Mouse (Mus musculus) mesoderm, embryonic 11.5 days (tissue): ENCODE results near the gene Pakap.
"Not testable (repeated sequence)": the region's sequence is repeated elsewhere in the genome, so short reads cannot be mapped to it uniquely, and the experiment has no call there.

Experiments used
- DNase-seq: peaks from one replicate; pipeline ENCODE4 v3.0.0-alpha.2; 2012; ENCODE audit warnings: low read depth, low spot score

Pakap gene

DNA sequence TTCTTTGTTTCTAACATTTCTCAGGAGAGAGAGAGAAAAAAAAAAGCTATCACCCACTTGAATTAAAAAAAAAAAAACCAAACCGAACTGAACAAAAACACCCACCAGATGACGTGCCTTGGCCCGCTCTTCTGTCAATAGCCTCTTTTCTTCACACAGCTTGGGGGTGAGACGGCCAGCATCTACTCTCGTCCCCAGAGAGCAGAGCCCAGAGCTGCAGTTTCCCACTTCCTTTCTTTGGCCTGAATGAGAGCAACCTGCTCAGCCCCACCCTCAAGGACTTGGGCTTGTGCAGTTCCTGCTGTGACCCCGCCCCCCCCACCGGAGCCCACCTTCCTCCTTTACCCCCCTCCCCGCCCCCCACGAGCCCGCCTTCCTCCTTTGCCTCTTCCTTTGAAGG, 299.5 kb downstream of the Pakap start:
- DNase-seq = no peak

DNA sequence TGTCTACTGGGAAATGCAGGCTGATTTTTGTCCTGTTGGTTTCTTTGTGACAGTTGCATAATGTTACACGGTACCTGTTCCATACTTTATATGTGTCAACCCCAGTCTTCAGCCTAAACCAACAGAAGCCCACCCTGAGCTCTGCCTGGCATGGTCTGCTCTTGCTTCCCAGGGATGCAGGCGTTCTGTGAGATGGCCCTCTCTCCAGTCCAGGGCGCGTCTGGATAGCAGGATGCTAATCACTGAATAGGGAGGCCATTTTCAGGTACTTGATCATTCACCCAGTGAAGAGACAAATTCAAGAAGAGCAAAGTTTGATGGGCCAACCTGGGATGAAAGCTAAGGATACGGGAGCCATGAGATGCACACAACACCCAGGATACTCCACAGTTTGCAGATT, 311.2 kb downstream of the Pakap start:
- no peak for DNase-seq

DNA sequence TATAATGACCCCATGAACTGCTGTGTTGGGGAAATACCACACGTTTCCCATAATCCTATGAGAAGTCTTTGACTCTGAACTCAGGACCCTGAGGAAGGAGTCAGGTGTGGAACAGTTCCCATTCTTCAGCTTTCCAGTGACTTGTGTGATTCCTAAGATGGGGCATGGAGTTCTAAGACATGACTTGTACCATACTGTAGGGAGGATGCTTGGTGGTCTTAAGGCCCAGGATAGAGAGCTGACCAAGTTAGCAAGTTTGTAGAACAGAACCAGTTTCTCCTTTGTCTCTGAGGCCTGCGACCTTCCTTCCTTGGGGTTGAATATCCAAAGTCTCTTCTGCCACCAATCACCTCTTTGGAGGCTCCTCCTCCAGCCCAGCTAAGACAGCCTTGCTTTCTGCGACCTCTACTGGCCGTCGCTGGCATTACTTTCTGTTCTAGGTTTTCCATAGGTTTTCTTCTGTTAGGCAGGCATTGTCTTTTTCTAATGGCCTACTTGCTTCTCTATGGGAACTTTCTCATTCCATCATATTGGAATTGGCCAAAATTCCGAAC, 311.9 kb downstream of the Pakap start:
- DNase-seq = peak; percentile 80

DNA sequence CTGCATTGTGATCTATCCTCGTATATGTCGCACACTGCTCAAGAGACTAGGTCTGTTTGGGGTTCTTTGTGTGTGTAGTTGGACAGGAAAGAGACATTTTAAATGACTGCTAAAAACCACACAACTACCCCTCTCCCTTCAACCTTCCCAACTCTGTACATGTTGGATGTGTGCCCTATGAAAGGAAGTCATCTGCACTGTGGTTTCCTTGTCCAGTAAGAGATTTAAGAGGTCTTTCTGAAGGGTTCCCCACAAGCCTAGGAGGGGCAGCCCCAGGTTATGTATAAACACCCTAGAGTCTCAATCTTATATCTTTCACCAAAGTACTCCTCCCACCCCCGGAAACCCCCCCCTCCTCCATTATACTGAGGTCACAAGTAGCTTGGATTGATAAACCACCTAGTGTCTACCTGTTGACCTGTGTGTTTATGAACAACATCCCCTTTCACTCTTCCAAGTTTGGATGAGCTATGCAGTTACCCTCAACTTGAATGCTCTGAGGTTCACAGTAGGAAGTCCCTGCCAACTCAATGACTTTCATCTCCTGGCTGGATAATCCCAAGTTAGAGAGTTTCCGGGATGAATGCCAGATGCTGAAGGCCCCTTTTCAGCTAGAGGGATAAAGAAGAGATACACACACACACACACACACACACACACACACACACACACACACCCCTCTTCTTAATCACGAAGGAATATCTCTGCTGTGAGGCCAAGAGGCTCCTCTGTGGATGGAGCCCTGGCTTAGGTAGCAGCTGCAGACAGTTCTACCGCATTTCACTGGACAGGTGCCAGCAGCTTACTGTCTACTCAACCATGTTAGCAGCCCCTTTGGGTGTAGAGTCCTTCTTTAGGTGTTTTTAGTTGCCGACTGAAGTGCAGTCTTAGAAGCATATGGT, 315.8 kb downstream of the Pakap start:
- DNase-seq = no peak

DNA sequence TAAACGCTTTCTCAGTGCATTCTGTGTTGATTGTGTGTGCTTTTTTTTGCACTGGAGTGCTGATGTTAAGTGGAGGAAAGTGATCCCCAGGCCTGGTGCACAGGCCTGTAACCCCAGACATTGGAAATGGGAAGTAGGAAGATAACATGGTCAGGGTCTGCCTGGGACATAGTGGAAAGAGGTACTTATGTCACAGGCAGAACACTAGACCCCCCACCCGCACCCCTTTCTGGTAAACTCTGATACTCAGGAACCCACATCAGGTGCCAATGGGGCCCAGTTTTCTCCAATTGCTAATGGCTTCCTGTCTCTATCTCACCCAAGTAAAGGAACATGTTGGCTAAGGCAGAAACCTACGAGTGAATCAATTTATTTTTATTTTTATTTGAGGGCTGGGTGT, 316.5 kb downstream of the Pakap start:
- DNase-seq = no peak

DNA sequence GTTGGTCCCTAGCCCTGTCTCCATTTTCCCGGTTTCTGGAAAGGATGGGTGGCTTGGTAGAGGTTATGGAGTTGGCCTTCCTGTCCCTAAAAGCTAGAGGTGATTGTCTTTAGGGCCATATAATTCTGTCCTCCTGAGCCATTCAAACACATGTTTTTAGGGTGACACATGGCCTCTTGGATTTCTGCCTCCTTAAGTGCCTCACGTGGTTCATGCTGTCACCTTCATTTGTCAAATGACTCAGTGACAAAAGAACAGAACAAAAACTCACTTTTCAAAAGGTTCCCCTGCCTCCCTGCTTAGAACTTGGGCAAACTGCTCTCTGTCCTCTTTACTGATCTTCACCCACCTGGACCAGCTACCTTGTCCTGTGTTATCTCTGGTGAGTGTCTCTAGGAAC, 317.2 kb downstream of the Pakap start:
- no peak for DNase-seq

DNA sequence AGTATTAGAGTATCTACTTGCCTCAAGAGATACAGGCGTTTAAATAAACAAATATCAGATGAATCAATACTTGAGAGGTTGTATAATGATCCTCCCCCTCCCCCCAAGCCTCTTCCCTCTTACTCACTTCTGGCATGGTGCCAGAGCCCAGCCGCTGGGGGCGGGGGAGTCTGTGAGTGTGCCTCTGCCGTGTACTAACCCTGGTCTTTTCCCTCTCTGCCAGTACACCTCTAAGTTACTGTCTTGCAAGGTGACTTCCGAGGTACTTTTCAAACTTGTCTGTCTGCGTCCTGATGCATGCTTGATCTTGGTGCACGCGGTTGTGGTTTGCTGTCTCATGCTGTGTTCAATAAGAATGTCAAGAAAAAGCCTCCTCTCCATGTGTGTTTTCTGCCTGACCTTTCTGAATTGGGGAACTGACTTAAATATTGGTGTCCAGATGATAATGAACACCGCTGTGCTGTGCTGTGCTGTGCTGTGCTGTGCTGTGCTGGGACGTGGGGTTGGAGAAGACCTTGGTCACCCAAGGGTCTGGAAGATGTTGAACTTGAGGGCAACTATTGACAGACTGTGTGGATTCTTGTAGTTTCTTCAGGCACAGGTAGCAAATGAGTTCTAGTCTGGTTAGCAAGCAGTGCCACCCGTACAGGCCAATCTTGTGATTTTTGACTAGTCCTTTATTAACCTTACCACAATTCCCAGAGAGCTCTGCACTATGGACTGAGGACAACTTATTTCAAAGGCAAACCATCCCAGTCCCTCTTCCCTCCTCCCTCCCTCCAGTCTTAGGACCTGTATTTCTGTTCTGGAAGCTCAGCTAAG, 318.3 kb downstream of the Pakap start:
- DNase-seq = no peak

DNA sequence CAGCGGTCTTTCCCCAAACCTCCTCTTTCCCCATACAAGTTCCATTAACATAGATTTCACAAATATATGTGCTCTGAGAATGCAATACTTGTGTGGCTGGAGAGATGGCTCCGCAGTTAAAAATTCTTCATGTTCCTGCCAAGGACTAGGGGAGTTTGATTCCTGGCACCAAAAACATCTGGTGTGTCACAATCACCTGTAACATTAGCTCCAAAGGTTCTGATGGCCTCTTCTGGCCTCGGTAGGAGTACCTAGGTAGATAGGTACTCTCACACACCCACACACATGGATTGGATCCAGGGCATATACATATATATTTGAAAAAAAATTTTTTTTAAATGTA, 318.9 kb downstream of the Pakap start:
- DNase-seq = no peak

DNA sequence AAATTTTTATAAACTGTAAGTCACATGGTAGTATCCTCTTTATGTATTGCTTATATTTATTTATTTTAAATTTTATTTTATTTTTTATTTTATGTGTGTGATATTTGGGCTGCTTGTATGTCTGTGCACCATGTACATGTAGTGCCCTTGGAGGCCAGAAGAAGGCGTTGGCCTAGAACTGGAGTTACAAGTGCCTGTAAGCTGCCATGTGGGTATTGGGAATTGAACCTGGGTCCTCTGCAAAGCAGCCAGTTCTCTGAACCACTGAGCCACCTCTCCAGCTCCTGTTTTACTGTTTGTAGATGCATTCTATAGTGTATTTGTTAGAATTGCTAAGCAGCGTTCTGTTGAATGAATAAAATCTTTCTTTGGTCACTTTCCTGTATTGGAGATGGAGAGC, 320.3 kb downstream of the Pakap start:
- DNase-seq = no peak

DNA sequence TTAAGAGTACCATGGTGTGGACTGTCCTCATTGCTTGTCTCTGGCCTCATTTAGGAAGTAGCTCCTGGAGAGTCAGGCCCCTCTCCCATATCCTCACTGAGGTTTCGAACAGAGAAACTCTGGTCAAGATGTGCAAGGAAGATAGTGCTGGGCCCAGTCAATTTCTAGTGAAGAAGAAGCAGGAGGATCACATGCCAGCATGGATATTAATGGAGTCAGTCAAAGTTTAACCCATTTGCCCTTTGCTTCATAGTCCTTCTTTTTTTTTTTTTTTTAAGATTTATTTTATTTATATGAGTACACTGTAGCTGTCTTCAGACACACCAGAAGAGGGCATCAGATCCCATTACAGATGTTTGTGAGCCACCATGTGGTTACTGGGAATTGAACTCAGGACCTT, 321.0 kb downstream of the Pakap start:
- not testable (repeated sequence) for DNase-seq

DNA sequence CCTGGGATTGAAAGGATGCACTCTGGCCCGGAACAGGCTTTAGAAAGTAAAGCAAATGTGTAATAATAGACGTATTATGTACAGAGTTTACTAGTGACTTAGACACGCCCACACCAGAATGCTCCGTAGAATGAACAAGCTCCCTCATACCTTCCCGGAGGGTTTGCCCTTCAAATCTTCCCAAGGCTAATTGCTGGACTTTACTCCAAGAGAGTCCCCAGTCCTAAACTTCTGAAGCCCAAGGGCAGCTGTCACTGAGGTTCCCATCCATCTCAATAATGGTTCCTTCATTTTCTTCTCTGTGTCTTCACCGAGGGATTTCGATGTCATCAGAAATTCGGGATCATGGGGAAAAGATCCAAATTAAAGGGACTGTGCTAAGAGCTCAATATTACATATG, 321.8 kb downstream of the Pakap start:
- no peak for DNase-seq

DNA sequence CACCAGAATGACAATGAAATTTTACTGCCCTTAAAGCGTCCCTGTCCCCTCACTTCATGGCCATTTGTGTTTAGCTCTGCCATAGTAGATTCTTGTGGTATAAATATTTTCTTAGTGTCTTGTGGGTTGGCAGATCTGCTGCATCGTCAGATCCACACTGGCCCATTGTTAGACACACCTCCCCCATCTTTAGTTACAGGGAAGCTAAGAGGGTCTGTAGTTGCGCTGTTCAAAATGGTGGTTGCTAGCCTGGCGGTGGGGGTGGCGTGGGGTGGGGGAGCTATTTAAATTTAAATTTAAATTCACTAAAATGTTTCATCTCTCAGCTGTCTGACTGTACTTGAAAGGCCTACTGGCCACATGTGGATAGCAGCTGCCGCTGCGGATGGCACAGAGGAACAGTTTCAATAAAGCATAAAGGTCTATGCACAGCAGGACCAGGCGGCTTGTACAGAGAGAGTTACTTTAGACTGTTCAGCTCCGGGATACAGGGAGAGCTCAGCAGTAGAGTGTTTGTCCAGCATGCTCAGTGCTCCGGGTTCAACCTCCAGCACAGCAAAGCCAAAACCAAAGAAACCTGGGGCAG, 324.1 kb downstream of the Pakap start:
- peak; percentile 43 for DNase-seq

DNA sequence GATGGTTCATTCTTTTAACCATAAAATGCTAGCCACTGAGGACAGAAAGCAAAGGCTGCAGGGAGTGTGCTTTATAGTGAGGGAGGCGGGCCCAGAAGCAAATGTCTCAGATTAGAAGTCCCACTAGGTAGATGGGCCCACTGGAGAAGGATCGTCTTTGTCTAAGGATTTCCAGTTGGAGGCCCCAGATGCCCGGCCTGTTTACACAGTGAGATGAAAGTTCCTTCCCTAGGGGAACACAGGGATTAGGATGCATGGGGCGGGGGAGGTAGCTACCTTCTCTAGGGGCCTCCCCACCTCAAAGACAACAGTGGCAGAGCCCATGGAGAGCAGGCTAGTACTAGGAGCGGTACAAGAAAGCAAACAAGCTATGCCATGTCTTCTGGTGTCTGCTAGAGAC, 327.2 kb downstream of the Pakap start:
- no peak for DNase-seq

DNA sequence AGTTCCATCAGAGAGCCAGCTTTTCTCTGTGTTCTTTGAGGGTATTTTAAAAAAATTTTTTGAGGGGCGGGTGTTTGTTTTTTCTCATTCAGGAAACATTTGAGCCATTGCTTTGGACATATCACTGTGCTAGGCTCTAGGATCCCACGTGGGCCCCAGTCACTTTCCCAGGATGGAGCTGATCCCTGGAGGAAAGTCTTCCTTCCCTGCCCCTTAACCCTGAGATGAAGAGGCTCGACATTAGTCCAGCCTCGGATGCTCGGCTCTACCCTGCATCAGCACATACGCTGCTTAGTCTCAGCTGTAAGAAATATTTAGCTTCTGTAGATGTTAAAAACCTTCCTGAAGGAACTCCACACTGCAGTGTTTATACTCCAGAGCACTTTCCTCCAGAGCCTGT, 327.9 kb downstream of the Pakap start:
- DNase-seq = no peak

DNA sequence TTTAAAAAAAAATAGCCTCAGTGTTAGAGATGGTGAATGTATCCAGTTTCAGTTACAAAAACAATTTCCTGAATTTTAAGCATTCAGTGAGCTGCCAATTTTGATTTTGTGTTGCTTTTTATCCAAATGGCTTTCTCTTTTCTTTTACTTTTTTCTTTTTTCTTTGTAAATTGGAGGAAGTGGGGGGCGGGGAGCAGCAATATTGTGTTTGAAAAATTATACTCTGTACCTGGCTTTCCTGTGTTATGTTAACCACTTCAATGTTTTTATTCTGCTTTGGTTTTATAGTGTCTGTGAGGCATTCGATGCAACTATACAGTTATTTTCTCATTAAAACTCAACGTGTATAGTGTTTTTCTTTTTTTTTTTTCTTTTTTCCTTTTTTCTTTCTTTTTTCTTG, 328.7 kb downstream of the Pakap start:
- no peak for DNase-seq

DNA sequence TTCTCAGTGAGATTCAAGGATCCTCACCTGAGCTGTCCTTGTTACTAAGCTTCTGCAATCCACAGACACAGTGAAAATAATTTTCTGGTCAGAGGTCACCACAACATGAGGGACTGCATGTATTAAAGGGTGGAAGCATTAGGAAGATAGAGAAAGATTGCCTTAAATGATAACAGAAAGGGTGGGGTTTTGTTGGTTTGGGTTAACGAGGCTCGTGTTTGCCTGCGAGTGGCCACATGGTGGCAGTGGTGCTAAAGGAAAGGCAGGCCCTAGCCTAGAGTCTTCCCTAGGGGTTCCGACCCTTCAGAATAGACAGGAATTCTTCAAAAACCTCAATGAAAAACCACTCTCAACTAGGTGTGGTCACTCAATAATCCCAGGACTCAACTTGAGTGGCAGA, 333.2 kb downstream of the Pakap start:
- no peak for DNase-seq

DNA sequence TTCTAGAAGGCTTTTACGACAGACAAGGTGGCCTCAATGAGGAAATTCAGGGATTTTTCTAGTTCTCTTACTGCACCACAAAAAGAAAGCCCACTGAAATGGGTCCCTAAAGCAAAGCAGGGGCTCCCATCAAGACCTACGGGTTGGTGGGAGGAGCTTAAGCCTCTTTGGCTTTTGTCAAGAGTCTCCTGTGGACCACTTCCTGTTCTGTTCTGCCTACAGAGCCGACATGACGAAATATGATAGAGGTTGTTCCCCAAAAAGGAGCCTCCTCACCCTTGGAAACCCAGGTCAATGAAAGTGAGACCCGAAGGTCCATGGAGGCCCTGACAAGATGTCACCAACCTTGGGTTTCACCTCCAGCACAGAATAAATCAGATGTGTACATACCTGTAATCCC, 334.6 kb downstream of the Pakap start:
- DNase-seq = no peak

DNA sequence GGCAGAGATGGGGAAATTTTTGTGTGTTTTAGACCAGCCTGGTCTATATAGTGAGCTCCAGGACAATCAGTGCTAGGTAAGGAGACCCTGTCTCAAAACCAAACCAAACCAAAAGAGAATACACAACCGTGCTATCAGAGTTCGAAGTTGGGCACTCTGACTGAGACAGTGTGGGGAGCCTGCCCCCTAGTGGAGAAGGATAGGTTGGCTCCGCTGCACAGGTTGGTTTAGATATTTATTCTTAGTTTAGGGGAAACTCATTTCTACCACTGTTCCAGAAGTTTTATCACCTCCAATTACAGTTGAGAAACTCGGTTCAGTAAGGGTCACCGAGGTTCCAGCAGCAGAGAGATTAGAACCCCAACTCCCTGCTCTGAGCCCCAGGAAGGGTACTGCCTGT, 336.2 kb downstream of the Pakap start:
- DNase-seq = peak; percentile 72

DNA sequence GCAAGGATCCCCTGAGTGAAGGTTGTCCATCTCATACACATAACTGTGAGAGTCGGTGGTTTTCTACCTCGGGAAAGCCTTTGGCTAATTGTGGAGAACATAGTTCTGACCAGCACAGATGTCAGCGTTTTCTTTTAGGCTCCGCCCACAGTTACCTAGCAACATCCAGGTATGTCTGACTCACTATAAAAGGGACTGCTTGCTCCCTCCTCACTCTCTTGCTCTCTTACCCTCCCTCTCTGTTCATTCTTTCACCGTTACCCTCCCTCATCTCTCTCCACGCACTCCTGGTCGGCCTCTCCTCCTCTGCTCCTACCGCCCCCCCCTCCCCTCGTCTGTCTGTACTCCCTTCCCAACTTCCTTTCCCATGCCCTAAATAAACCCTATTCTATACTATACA, 336.7 kb downstream of the Pakap start:
- DNase-seq = no peak

DNA sequence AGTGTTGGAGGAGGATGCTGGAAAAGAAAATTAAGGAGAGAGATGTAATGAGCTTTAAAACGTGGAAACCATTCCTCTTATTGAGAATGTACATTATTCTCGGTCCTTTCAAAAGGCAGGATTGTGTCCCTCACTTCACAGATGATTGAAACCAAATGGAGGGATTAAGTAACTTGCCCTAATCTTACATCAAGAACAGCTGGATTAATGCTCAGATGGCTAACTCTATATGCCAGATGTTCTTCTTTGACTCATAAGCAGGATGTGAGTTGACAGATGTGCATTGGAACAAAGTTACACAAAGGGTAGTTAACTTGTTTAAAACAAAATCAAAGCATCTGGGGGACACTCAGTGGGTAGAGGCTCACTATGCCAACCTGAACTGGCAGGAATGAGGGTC, 338.7 kb downstream of the Pakap start:
- no peak for DNase-seq

DNA sequence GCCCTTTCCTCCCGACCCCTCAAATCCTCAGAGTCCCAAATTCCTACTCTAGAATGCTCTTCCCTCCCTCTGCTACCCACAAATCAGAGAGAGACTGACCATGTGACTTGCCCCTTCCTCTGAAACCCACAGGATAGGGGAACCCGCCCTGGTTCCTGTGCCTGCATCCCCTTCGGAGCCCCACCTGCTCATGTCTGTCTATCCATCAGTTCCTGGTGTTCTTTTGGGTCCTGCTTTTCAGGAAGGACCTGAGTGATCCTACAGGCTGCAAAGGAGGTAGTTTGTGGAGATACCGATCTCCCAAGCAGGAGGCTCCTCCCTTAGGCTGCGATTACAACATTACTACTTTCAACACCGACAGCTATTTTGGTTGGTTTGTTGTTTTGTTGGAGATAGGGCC, 340.9 kb downstream of the Pakap start:
- DNase-seq = no peak

DNA sequence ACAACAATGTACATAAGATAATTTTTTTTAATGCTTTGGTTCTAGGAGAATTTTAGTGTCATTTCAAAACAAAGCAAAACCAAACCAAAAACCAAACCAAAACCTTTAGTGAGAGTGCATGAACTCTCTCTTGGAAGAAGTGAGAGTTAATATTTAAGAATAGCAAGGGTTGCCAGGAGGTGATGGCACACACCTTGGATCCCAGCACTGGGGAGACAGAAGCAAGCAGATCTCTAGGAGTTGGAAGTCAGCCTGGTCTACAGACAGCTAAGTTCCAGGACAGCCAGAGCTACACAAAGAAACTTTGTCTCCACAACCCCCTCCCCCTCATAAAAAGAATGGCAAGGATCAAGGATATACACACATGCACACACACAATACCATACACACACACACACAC, 345.0 kb downstream of the Pakap start:
- no peak for DNase-seq
